Mouse (Mus musculus): ENCODE measurements around the gene Chd4.

The Chd4 gene

GRCm38 (mm10) chr6:125092372-125092771, 3.4 kb upstream of the Chd4 start:
- no peak for DNase-seq

GRCm38 (mm10) chr6:125094843-125095242, 938 bp upstream of the Chd4 start:
- DNase-seq: no peak

GRCm38 (mm10) chr6:125096279-125096596, 457 bp downstream of the Chd4 start:
- DNase-seq: no peak

- peak; percentile 53 to 66 for DNase-seq
Measured at GRCm38 (mm10) chr6:125096597-125097345, 990 bp downstream of the Chd4 start.

- DNase-seq: peak; percentile 36 to 52
Measured at GRCm38 (mm10) chr6:125097346-125097689, 1.5 kb downstream of the Chd4 start.

DNA sequence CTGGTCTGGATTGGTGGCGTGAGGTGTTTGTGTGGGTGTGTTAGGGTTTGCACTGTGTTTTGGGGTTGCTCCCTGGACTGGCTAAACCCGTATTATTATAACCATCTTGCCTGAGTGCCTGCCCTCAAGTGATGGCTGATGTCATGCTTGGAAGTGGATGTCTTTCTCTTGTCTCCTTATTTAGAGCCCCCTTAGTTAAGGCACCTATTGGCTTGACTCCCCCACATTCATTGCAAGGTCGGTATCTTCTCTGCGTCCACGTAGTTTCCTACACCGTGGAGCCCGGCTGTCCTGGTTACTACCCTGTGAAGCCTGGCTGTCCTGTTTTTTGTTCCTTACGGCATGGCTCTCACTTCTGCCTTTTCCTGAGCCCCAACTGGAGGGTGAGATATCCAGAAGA, 2.2 kb downstream of the Chd4 start:
- no peak for DNase-seq

DNA sequence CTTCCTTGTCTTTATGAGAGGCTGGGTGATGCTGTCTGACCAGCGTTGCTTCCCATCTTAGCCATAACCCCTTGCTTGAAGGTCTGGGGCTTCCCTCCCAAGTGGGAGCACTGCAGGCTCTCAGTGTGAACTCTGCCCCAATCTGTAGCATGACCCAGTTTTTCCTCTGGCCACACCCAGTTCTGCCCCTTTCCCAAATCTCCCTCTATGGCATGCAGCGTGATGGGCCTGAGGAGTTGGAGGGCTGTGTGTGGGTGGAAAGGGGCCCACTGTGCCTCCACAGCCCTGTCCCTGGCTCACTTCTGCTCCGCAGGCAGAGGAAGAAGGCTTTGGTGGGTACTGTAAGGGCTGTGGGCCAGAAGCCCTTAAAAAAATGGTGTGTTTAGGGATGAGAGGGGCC, 2.7 kb downstream of the Chd4 start:
- DNase-seq: peak in 1 of 2 experiments; percentile 27

DNA sequence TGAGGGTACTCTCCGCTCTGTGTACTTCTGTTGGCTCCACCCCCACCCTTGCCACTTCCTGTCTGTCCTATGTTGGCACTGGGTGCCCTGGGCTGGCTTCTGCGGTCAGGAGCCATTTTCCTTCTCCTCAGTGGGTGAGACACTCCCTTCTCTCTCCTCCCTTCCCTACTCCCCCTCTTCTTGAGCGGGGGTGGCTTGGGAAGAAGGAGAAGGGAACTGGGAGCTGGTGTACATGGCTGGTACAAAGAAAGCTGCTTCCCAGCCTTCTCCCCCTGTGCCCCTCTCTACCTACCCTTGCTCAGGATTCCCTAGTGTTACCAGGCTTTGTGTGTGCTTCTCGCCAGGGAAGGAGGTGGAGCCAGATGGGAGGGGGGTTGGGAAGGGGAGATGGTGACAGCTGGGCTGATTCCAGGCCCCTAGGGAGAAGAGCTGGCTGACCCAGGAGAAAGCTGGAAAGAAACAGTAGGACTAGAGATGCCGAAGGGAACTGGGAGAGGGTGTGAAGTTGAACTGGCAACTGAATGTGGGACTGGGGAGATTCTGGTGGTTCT, 3.7 kb downstream of the Chd4 start:
- peak; percentile 34 to 36 for DNase-seq

DNA sequence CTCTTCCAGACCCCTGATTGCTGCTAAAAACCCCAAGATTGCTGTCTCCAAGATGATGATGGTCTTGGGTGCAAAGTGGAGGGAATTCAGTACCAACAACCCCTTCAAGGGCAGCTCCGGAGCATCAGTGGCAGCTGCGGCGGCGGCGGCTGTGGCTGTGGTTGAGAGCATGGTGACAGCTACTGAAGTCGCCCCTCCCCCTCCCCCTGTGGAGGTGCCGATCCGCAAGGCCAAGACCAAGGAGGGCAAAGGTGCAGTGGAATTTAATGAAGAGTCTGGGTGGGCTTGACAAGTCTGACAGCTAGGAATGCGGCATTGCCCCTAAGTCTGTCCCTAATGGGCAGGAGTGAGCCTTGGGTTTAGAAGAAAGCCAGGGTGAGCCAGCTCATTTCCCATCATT, 5.7 kb downstream of the Chd4 start:
- DNase-seq: no peak

DNA sequence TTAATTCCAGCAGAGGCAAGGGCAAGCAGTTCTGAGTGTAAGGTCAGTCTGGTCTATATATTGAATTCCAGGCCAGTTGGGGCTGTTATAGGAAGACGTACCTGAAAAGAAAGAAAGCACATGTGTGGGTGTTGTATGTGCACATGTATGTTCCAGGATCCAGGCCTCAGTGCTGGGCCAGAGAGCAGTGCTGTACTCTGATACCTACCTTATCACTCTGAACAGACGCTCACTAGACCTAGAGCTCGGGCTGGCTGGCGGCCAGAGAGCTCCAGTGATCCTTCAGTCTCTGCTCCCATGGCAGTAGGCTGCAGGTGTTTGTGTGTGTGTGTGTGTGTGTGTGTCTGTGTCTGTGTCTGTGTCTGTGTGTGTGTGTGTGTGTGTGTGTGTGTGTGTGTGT, 8.4 kb downstream of the Chd4 start:
- DNase-seq: no peak

DNA sequence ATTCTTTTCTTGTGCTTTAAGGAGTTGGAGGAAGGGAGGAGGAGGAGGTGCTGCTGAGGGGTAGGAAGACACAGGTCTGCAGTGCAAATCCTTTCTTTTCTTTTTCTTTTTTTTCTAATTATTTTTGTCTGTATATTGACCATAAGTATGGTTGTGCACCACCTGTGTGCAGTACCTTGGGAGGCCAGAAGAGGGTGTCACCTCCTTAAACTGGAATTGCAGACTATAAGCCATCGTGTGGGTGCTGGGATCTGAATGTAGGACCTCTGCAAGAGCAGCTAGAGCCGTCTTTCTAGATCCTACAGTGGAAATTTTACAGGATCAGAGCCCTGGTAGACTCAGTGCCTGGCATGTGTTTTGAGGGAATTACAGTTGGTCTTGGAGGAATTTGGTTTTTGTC, 11.9 kb downstream of the Chd4 start:
- DNase-seq: no peak

DNA sequence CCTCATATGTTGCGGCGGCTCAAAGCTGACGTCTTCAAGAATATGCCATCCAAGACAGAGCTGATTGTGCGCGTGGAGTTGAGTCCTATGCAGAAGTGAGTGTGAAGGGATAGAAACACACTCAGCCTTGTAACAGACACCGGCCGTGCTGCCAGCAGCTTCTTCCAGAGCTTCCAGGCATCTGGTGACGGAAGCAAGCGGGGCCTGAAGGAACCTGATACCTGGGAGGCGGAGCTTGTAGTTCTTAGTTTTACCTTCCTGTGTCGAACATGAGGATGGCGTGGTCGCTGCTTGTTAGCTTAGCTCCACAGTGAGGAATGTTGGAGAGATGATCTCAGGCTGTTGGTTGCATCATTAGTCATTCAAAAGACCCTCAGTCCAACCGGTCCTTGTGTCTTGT, 13.6 kb downstream of the Chd4 start:
- DNase-seq: no peak

DNA sequence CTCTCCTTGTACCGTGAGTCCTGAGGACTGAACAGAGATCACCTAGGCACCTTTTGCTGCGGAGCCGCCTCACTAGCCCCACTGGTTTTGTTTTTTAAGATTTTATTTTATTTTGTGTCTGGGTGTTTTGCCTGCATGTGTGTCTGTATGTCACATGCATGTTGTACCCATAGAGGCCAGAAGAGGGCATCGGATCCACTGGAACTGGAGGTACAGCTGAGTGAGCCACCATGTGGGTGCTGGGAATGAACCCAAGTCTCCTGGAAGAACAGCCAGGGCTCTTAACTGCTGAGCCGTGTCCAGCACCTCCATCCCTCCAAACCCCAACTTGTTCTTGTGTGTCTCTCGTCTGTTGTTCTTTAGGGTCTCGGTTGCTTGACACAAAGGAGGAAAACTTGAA, 15.1 kb downstream of the Chd4 start:
- DNase-seq: peak; percentile 42 to 59

- no peak for DNase-seq
Measured at GRCm38 (mm10) chr6:125112553-125112952, 16.8 kb downstream of the Chd4 start.

DNA sequence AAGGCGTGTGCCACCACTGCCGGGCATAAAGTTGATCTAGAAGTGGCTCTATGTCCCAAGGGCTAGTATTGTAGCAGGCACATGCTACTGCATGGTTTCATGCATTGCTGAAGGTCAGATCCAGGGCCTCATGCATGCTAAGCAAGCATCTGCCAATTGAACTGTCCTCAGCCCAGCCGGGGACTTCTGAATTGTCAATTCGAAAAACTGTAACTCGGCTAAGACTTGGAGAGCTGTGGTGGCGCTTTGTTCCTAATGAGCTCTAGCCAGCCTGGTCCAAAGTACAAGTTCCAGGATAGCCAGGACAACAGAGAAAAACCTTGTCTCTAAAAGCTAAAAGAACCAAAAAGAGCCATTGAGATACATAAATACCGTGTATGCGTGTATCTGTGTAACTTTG, 23.6 kb downstream of the Chd4 start:
- DNase-seq: no peak

GRCm38 (mm10) chr6:125128724-125129123, 32.9 kb downstream of the Chd4 start:
- DNase-seq: no peak

- no peak for DNase-seq
Measured at GRCm38 (mm10) chr6:125129710-125130402, 34.1 kb downstream of the Chd4 start.

GRCm38 (mm10) chr6:125131302-125132156, 35.7 kb downstream of the Chd4 start, which contains the start of gene Nop2:
Nop2 (plus strand) TSS chr6:125131909.
- DNase-seq: peak; percentile 77 to 85

DNA sequence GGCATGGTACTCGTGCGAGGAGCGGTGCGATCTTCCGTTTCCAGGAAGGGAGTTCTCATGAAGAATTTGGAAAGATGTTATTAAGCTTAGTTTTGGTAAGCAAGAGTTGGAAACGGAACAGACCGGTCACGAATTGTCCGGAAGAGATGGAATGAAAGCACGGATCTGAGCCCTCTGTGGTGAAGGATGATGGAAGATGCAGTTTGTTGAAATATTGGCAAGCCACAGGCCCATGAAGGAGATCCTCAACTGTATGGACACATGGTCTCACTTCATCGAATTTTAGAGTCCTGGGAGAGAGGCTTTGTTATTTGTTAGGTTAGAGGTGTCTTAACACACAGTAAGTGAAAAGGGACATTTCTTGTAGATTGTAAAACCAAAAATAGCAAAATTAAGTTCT, 36.7 kb downstream of the Chd4 start:
- DNase-seq: no peak

- peak; percentile 34 to 48 for DNase-seq
Measured at GRCm38 (mm10) chr6:125137002-125137671, 41.4 kb downstream of the Chd4 start.

DNA sequence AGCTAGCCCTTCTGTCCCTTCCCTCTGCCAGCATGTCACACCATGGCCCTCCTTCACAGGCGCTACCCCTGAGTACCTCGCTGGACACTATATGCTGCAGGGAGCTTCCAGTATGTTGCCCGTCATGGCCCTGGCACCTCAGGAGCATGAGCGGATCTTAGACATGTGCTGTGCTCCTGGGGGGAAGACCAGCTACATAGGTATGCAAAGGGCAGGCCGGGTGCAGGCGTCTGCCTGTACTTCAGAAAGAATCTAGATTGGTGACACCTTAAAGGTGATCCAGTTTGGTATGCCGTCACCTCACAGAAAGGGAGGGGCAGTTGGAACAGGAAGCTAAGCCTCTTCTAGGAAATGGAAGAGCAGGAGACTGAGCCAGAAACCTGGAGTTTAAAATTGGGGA, 44.0 kb downstream of the Chd4 start:
- DNase-seq: no peak

DNA sequence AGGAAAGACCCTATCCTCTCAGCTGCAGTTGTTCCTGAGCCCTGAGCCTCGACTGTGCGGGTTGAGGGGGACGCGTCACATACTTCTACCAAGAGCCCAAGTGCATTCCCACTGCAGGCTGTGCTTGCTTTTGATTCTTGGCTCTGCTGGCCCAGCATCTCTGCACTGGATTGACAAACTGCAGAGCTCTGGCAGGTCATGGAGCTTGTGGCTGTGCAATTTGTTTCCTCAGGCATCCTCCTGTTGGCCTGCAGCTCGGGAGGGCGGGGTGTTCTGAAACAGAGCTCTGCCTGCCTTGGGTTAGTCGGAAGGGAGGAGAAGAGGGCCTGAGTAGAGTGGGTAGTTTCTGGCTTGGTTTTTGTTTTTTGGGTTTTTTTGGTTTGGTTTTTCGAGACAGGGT, 46.7 kb downstream of the Chd4 start:
- DNase-seq: no peak

DNA sequence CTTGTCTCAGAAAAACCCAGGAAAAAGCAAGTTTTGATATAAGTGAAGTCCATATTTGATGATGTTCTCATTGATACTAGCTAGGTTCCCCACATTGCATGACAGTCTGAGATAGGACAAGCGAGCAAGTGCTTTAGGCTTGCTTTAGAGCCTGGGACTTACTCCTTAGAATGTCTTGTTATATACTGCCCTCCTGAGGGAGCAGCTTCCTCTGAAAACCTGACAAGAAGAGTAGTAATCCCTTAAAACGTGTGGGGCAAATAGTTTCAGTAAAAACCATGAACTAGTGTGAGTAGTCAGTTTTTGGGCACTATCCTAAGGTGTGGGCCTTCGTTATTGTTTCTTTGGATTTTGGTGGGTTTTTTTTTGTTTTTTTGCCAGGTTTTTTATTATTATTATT, 47.3 kb downstream of the Chd4 start:
- DNase-seq: no peak
